Mouse (Mus musculus) lung, embryonic 15.5 days (tissue): Measurements from ENCODE around the gene Adam19. TPM values are rescaled to one million over a fixed set of nuclear protein-coding genes. Genes with fewer than 3 reads are reported as not detected.

Experiments used
- microRNA-seq: library from miRNA; unstranded; fragments of <30 nt; microRNA quantifications from one replicate; pipeline ENCODE4, GENCODE M21; 2016
- polyA plus RNA-seq: library from polyadenylated mRNA; unstranded; fragments of >200 nt; fragmentation: Nextera tagmentation; extraction: Ambion mirVana; gene quantifications from 2 replicates; pipeline ENCODE4 v1.2.1, GENCODE M21; 2015

Adam19 gene
- polyA plus RNA-seq, 1 experiment from 2014 or later = 23.4 TPM

Small RNA genes lying within 50 kb of the gene (microRNA-seq; reads per million reads assigned to microRNA genes)
- gene Mir7239 (not detected), gene Mir8100 (not detected)

Other genes starting within 250 kb of the Adam19 start
- 72.1 and 76.4 TPM in 2 replicates for gene Clint1, start 203.9 kb upstream of the Adam19 start, polyA plus RNA-seq
- gene Lsm11, start 111.1 kb upstream of the Adam19 start, polyA plus RNA-seq = 6.3 and 6.8 TPM in 2 replicates
- gene Thg1l, start 100.5 kb upstream of the Adam19 start, polyA plus RNA-seq = 12.9 and 13.2 TPM in 2 replicates
- 0.12 and 0.20 TPM in 2 replicates for gene Sox30, start 75.7 kb upstream of the Adam19 start, polyA plus RNA-seq
- gene Gm12166, start 3.7 kb upstream of the Adam19 start, polyA plus RNA-seq = 4.5 and 4.7 TPM in 2 replicates
- gene Nipal4, start 110.5 kb downstream of the Adam19 start, polyA plus RNA-seq = 1.6 and 1.7 TPM in 2 replicates
- gene Fndc9, start 179.5 kb downstream of the Adam19 start, polyA plus RNA-seq = 0.09 TPM in 2 replicates